ENCODE assay signal across 12 mouse cellular contexts in the genomic region with DNA sequence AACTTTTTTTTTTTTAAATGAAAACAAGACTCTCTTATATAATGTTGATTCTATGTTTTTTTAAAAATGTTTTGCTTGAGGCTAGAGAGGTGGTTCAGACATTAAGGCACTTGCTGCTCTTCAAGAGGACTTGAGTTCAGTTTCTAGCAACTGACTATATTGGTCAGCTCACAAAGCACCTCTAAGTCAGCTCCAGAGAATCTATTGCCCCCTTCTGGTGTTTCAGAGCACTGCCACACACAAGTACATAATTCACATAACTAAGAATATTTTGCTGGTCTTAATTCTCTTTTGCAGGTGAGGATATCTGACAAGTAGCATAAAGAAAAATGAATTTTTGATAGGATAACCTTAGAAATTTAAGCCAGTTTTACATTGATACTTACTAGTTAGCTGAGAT. TPM values are rescaled to one million over a fixed set of nuclear protein-coding genes. Genes with fewer than 3 reads are reported as not detected.
DNase-seq lines count a peak whose midpoint lies in the region; ATAC-seq lines count a peak whose summit lies in the region.
"Had no signal": no experiment of that assay in that cellular context is flagged by ENCODE, and none has a peak within 500 bp of the region (broad histone marks: within the 10 kb centered on the region; RNA-seq: fewer than 3 reads in every experiment).

No protein-coding gene starts in this region.

- ATAC-seq in hindbrain, embryonic 11.5 days (ENCODE audit: low FRiP score): no peak
- no peak for ATAC-seq in hindbrain, embryonic 12.5 days (ENCODE audit: low FRiP score)
- ATAC-seq in midbrain, embryonic 14.5 days (ENCODE audit: low FRiP score, low TSS enrichment): no peak
- ATAC-seq in midbrain, embryonic 13.5 days: no peak
- no peak for ATAC-seq in midbrain, embryonic 16.5 days

- H3K4me2 ChIP-seq in hindbrain, embryonic 11.5 days (replicated peaks; ENCODE audit: low read depth, low read length): no peak overlapping the region
- H3K4me2 ChIP-seq in hindbrain, embryonic 12.5 days (replicated peaks): no peak overlapping the region
- H3K4me2 ChIP-seq in midbrain, embryonic 14.5 days (ENCODE audit: low read length): no peak overlapping the region
- H3K4me2 ChIP-seq in midbrain, embryonic 13.5 days (replicated peaks): no peak overlapping the region
- no peak overlapping the region for H3K4me2 ChIP-seq in midbrain, embryonic 16.5 days (ENCODE audit: low read length)

- no peaks in the 10 kb centered on the region for H3K9me3 ChIP-seq in hindbrain, embryonic 11.5 days (ENCODE audit: control insufficient read depth, low read length)
- no peaks in the 10 kb centered on the region for H3K9me3 ChIP-seq in hindbrain, embryonic 12.5 days (replicated peaks)
- H3K9me3 ChIP-seq in midbrain, embryonic 14.5 days (ENCODE audit: control insufficient read depth, low read length): no peaks in the 10 kb centered on the region
- no peaks in the 10 kb centered on the region for H3K9me3 ChIP-seq in midbrain, embryonic 13.5 days
- H3K9me3 ChIP-seq in midbrain, embryonic 16.5 days (replicated peaks; ENCODE audit: control insufficient read depth, low read length, poor library complexity, severe bottlenecking): no peaks in the 10 kb centered on the region
- H3K9me3 ChIP-seq: heart, embryonic 10.5 days had no signal

- H3K4me1 ChIP-seq in hindbrain, embryonic 11.5 days (replicated peaks; ENCODE audit: control insufficient read depth, insufficient read depth, low read length): no peaks in the 10 kb centered on the region
- H3K4me1 ChIP-seq in hindbrain, embryonic 12.5 days: no peaks in the 10 kb centered on the region
- no peaks in the 10 kb centered on the region for H3K4me1 ChIP-seq in midbrain, embryonic 14.5 days (ENCODE audit: control insufficient read depth, insufficient read depth, low read length)
- no peaks in the 10 kb centered on the region for H3K4me1 ChIP-seq in midbrain, embryonic 13.5 days (replicated peaks)
- H3K4me1 ChIP-seq in midbrain, embryonic 16.5 days (ENCODE audit: control insufficient read depth, insufficient read depth, low read length): no peaks in the 10 kb centered on the region; the same call in 1 of the 2 replicates
- H3K4me1 ChIP-seq: heart, embryonic 10.5 days had no signal

- H3K27ac ChIP-seq in hindbrain, embryonic 11.5 days (ENCODE audit: low read depth, low read length): no peak overlapping the region
- H3K27ac ChIP-seq in hindbrain, embryonic 12.5 days: no peak overlapping the region
- H3K27ac ChIP-seq in midbrain, embryonic 14.5 days (replicated peaks; ENCODE audit: low read depth, low read length): no peak overlapping the region
- H3K27ac ChIP-seq in midbrain, embryonic 13.5 days: no peak overlapping the region
- H3K27ac ChIP-seq in midbrain, embryonic 16.5 days (ENCODE audit: low read length): no peak overlapping the region
- H3K27ac ChIP-seq: heart, embryonic 10.5 days had no signal

- DNase-seq in hindbrain, embryonic 11.5 days (ENCODE audit: low spot score): peak; percentile 28
- DNase-seq in midbrain, embryonic 14.5 days: peak; percentile 39
- DNase-seq in NIH3T3 (ENCODE audit: low read depth): peak; percentile 30
- DNase-seq in mesoderm, embryonic 11.5 days (ENCODE audit: low read depth, low spot score): peak; percentile 36
- no peak for DNase-seq in frontal cortex, postnatal 36 days (ENCODE audit: low spot score in 2 of 2)
- DNase-seq: cerebellum, adult 11 months; right cerebral cortex, postnatal 25 days had no signal

- no peak overlapping the region for H3K9ac ChIP-seq in hindbrain, embryonic 11.5 days (ENCODE audit: low read depth, low read length)
- no peak overlapping the region for H3K9ac ChIP-seq in hindbrain, embryonic 12.5 days
- H3K9ac ChIP-seq in midbrain, embryonic 14.5 days (replicated peaks; ENCODE audit: low read length): no peak overlapping the region
- H3K9ac ChIP-seq in midbrain, embryonic 13.5 days (replicated peaks): no peak overlapping the region
- no peak overlapping the region for H3K9ac ChIP-seq in midbrain, embryonic 16.5 days (ENCODE audit: low read depth, low read length)

- 0 out of 2 replicates have a peak, but pooled peaks cover 2% of the 10 kb centered on the region for H3K36me3 ChIP-seq in hindbrain, embryonic 11.5 days (ENCODE audit: control insufficient read depth, insufficient read depth, low read length)
- peaks cover 21% of the 10 kb centered on the region for H3K36me3 ChIP-seq in hindbrain, embryonic 12.5 days
- H3K36me3 ChIP-seq in midbrain, embryonic 14.5 days (ENCODE audit: control insufficient read depth, insufficient read depth, low read length): peaks cover 44% of the 10 kb centered on the region
- peaks cover 36% of the 10 kb centered on the region for H3K36me3 ChIP-seq in midbrain, embryonic 13.5 days
- peaks cover 14% of the 10 kb centered on the region for H3K36me3 ChIP-seq in midbrain, embryonic 16.5 days (ENCODE audit: control insufficient read depth, insufficient read depth, low read length)

- H3K27me3 ChIP-seq in hindbrain, embryonic 11.5 days (ENCODE audit: control insufficient read depth, insufficient read depth, low read length): no peaks in the 10 kb centered on the region
- H3K27me3 ChIP-seq in hindbrain, embryonic 12.5 days: no peaks in the 10 kb centered on the region
- H3K27me3 ChIP-seq in midbrain, embryonic 14.5 days (ENCODE audit: control insufficient read depth, insufficient read depth, low read length): no peaks in the 10 kb centered on the region
- no peaks in the 10 kb centered on the region for H3K27me3 ChIP-seq in midbrain, embryonic 13.5 days
- no peaks in the 10 kb centered on the region for H3K27me3 ChIP-seq in midbrain, embryonic 16.5 days (ENCODE audit: control insufficient read depth, insufficient read depth, low read depth, low read length)

- H3K4me3 ChIP-seq in hindbrain, embryonic 11.5 days (ENCODE audit: low read depth, low read length): no peak overlapping the region
- H3K4me3 ChIP-seq in hindbrain, embryonic 12.5 days: no peak overlapping the region
- no peak overlapping the region for H3K4me3 ChIP-seq in midbrain, embryonic 14.5 days (replicated peaks; ENCODE audit: low read depth, low read length)
- no peak overlapping the region for H3K4me3 ChIP-seq in midbrain, embryonic 13.5 days (replicated peaks)
- H3K4me3 ChIP-seq in midbrain, embryonic 16.5 days (ENCODE audit: low read depth, low read length): no peak overlapping the region
- H3K4me3 ChIP-seq: erythroblast, embryonic 14.5 days; heart, embryonic 10.5 days had no signal

RNA-seq across cellular contexts. Expression of gene Fam208a, which starts 12.3 kb away (rescaled TPM):
- 12.6 and 17.9 TPM in 2 replicates for polyA plus RNA-seq in hindbrain, embryonic 11.5 days (2014; fragmentation: Nextera tagmentation; extraction: Ambion mirVana)
- polyA plus RNA-seq in hindbrain, embryonic 12.5 days (2016; fragmentation: Nextera tagmentation; extraction: Ambion mirVana): 22.7 and 24.0 TPM in 2 replicates
- polyA plus RNA-seq in midbrain, embryonic 14.5 days (2014; fragmentation: Nextera tagmentation; extraction: Ambion mirVana): 19.1 TPM in 2 replicates
- polyA plus RNA-seq in midbrain, embryonic 13.5 days (2015; fragmentation: Nextera tagmentation; extraction: Ambion mirVana): 18.5 and 19.1 TPM in 2 replicates
- 15.0 and 18.1 TPM in 2 replicates for polyA plus RNA-seq in midbrain, embryonic 16.5 days (2015; fragmentation: Nextera tagmentation; extraction: Ambion mirVana)

Comparison
In these comparisons a context has a peak if more than half of its experiments do, and no peak if none do; other contexts are left out.
1. DNase-seq: peak in hindbrain, embryonic 11.5 days (single experiment), midbrain, embryonic 14.5 days (single experiment), NIH3T3 (single experiment) and mesoderm, embryonic 11.5 days (single experiment); none in frontal cortex, postnatal 36 days (0 of 2).